Mouse (Mus musculus) CD4-positive, CD25-positive, alpha-beta regulatory T cell, adult 4 months (primary cell): ENCODE data around the gene Eml6. TPM values are rescaled to one million over a fixed set of nuclear protein-coding genes. Genes with fewer than 3 reads are reported as not detected.
"Not testable (repeated sequence)": the region's sequence is repeated elsewhere in the genome, so short reads cannot be mapped to it uniquely, and the experiment has no call there.

Experiments used
- ATAC-seq: one replicate; pipeline ENCODE4 v1.8.0; 2017
- polyA plus RNA-seq, 2 experiments: library from polyadenylated mRNA; unstranded; fragments of 100-300 nt; shearing (Covaris generic); gene quantifications; one replicate each; pipeline ENCODE4 v1.2.1; 2017

Eml6 gene
- polyA plus RNA-seq, 2 experiments from 2014 or later: 0.36 to 1.2 TPM

DNA sequence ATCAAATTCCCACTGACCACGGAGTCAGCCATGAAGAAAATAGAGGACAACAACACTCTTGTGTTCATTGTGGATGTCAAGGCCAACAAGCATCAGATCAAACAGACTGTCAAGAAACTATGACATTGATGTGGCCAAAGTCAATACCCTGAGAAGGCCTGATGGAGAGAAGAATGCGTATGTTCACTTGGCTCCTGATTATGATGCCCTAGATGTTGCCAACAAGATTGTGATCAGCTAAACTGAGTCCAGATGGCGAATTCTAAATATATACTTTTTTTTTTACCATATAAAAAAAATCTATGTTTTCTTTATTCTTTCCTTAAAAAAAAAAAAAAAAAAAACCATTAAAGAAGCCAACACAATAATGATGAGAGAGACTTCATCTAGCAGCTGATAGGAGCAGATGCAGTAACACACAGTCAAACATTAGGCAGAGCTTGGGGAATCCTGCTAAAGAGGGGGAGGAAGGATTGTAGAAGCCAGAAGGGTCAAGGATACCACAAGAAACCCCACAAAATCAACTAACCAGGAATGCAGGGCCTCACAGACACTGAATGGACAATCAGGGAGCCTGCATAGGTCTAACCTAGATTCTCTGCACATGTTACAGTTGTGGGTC is 185.1 kb downstream of the Eml6 start:
- ATAC-seq: no peak

DNA sequence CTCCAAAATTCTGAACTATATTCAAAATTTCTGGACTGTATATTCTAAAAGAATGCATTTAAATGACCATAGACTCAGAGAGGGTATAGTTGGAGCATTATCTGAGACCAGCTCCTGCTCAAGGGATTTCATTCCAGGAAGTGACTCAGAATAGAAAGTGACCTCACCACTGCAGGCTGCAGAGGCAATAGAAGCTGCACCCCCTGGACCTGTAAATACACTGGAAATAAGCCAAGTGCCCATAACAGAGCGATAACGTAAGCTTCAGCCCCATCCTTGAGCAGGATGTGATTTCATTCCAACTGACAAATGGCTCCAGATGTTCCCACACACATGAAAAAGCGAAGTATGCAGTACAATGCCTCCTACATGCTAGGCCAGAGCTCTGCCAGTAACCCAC is 186.1 kb downstream of the Eml6 start:
- ATAC-seq: no peak

DNA sequence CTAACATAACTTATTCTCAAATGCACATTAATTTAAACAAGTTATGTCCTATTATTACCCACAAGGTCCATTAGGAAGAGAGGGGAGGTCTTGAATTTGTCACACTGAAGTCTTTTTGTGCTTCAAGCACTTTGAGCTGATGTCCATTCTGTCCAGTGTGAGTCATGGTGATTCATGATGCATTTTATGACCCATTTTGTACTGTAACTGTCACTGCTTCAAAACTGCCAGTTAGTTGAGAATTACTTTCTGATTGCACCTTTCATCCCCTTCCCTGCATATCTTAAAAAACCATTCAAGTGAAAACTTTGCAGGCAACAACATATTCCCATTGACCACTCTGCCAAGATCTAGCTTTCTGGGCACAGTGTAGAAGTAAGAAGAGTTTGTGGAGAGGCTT is 188.8 kb downstream of the Eml6 start:
- ATAC-seq: no peak

DNA sequence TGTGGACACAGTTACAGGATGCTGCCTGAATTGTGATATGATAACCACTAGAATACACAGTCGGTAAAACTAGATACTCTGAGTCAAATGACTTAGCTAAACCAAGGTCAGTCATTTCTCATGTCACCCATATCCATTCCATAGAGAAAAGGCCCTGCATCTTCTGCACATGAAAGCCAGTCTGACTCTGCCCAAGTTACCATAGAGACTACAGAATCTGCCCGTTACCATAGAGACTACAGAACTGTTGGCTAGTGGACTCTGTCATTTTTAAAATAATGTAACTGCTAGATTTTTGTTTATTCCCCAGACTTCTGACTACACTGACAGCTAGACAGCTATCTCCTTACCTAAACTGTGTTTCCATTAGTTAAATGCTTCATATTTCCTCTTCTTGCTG is 198.1 kb downstream of the Eml6 start:
- no peak for ATAC-seq

DNA sequence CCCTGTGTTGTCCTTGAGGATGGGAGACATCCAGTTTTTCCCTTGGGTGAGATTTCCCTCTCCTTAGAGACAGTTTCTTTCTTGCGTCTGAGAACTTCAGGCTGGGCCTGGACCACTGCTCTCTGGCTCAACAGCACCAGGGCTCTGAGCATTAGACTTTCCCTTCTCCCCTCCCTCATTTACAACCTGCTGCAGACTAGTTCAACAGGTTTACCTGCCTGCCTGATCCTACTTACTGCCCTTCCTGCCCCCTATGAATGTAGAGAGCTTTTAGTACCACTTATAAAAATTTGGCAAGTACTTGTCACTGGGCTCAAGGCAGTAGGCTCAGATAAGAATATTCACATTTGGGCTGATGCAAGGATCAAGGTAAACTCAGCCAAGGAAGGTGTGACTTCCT is 199.8 kb downstream of the Eml6 start:
- ATAC-seq: no peak

DNA sequence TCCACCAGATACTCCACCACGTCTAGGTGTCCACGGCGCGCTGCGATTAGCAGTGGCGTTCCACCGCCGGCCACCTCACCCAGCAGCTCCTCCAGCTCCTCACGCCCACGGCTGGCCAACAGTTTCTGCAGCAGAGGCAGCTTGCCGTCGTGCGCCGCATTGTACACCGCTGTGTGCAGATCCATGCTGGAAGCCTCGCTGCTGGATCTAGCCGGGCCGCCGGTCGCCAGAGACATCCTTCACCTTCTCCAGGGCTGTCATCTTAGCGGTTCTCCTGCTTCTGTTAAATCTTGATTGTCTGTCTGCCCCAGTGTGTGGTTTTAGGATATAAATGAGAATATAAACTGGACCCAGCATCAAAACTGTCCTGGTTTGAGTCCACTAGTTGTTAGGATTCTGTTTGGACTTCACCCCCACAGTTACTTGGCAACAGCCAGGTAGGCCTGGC is 200.5 kb downstream of the Eml6 start, which contains the start of gene 4931440F15Rik:
TSS of gene 4931440F15Rik (minus strand) at position 398 of the 448 bp plus-strand sequence.
- ATAC-seq: not testable (repeated sequence)

DNA sequence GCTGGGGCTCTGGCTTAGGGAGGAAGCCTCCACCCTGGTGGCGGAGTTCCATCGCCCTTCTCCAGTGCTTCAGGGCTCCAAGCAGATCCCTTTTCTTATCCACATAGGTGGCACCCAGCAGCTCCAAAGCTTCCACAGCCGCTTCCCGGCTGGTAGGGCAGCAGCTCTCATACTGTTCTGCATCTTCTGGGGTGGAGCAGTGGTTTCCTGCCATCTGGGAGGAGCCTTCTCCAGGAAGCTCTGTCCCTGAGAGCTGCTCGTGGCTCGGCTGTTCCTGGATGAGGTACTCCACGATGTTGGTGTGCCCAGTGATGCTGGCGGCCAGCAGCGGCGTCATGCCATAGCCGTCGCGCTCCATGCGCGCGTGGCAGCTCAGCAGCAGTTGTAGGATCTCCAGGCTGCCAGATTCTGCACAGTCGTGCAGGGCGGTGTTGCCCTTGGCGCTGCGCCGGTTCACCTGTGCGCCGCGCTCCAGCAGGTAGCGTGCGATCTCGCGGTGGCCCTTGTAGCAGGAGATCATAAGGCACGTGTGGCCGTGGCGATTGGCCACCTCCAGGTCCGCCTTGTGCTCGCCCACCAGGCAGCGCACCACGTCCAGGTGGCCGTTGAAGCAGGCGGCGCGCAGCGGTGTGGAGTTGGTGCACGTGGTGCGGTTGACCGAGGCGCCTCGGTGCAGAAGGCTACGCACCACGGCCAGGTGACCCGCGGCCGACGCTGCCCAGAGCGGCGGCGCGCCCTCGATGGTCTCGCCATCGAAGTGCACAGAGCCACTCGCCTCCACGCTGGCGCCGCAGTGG is 201.2 kb downstream of the Eml6 start:
- ATAC-seq: not testable (repeated sequence)

DNA sequence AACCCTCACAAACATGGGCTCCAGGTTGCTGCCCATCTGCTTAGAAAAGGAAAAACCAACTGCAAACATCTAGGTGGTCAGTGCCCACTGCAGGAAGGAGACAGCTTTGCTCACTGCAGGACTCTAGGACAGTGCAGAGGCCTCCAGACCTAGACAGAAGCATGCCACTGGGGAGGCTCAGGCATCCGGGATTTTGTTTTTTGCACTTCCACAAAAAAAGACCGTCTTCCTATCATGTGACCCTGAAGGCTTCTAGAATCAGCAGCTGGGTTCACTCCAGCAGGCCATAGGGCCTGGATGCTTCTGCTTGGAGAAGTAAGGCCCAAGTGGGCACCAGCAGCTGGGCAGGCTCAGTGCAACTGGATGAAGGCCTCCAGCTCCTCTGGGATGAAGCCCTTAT is 202.7 kb downstream of the Eml6 start:
- ATAC-seq: no peak

DNA sequence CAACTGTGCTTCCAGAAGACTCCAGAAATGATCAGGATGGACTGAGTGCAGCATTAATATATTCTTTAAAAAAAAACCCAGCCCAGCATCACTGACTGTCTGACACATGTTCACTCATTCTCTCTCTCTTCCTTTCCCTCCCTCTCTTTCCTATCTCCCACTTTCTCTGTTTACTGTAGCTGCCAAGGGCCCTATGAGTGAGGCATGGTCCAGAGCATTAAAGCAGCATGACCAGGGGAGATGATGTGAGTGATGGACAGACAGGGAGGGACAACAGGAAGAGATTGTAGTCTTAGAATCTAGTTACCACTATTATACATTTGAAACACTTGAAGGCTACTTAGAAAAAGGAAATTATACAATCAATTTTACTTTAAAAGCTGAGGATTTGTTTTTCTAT is 210.2 kb downstream of the Eml6 start:
- no peak for ATAC-seq

DNA sequence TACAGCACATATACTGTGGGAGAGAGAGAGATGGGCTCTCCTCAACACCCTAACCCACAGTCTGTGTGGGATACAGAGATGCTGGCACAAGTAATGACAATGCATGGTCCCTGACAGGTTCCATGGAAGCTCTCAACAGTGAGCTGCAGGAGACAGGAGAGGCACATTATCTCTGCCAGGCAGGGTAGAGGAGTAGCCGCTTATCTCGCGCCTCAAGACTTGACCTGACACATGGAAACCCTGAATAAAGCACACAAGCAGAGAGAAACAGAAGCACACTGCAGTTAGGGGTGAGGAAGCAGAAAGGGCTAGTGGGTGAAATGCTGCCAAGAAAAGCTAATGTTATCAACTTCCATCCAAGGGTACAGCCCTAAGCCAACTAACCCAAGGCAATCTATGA is 210.6 kb downstream of the Eml6 start:
- no peak for ATAC-seq

DNA sequence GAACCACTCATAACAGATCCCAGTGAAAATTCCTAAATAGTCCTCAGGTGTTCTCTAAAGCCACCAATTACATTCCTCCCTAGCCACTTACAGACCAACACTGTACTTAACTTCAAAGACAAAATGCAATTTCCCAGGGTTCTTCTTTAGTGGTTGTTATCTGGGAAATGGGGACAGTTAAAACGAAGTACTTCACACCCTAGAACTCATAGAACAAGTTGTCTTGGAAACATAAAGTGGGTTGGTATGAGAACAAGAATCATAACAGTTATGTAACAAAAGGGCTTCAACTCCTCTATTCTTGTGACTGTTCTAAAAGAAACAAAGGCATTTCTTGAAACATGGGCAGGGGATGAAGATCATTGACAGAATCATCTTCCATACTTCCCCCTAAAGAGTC is 212.6 kb downstream of the Eml6 start:
- no peak for ATAC-seq

DNA sequence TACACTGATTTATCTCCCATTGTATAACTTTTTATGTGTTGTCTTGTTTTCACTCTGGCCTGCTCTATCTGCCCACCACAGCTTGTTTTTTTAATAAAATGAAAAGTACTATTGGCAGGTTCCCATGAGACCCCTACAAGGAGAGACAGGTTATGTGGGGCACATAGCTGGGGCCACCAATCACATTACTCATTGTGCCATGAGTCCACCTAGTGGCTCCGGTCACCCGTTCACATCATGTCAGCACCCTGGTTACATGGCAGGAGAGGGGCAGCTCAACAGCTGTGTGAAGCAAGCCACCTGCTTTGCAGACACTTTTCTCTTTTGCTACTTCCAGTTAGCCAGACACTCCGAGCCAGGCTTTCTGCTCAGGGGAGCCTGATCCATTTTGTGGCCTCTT is 213.4 kb downstream of the Eml6 start:
- ATAC-seq: no peak

DNA sequence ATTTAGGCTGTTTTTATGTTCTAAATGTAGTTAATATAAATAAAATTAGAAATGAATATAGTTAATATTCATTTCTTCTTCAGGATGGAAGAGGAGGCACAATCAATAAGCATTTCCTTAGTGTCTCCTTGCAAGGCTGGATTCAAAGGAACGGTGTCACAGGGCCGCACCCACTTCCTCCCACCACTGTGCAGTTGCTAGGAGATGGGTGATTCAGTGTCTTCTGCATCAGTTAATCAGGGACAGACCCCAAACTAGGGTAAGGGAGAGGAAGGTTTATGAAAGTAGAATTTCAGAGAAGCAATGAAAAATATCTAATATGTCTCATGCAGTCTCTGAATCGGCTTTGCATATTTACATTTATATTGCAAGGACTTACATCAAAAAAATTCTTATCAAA is 215.5 kb downstream of the Eml6 start:
- ATAC-seq: peak; percentile 83

DNA sequence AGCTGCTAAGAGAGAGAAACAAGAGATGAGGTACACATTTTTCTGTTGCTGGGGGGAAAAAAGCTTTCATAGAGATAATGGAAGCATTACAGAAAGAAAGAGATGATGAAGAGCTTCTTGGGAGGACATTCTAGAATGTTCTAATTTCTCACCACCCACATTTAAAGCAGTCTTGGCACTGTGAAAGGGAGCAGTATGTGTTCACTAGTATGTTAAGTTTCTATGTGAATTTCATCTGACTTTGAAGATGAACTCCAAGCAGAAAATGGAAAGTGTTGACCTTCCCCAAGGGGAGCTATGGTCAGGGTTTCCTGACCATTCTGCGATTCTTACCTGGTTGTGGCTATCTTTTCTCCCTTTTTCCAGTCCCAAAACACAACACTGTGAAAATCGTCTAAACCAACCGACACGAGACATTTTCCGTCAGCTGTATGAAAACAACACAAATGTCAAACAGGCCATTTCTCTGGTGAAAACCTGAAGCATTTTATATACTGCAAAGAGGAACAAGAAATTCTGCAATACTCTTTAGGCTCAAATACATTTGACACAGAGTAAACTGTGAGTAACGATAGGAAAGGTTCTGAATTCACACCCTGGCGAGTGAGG is 216.7 kb downstream of the Eml6 start:
- no peak for ATAC-seq

DNA sequence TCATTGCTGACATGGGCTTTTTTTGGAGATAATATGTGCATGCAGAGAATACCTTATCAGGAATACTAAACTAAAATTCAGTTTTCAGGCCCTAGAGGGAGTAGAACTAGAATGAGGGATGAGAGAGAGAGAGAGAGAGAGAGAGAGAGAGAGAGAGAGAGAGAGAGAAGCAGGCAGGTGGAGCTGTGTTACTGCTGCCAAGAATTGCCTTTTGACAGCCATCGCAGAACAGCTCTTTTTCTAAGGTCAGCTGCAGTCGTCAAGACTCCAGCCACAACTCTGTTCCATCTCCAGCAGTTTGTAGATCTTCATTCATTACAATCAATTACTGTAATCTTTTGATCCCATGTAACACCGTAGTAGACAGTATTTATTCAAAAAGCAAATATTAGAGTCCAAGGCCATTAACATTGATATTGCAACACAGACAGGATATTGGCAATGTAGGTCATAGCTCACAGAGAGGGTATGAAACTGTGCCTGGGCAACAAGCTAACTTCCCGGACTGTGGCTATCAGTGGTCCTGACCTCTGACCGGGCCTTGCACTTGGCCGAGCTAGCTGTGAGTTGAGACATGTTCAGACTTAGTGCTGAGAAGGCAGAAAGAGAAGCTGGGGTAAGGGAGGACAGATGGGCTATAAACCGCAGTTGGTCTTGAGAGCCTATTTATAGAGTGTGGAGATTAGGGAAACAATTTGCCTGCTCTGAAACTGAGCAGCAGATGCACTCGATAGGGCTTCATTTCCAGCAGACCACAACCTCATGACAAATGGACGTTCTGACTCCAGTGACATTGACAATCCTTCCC is 217.5 kb downstream of the Eml6 start:
- no peak for ATAC-seq

DNA sequence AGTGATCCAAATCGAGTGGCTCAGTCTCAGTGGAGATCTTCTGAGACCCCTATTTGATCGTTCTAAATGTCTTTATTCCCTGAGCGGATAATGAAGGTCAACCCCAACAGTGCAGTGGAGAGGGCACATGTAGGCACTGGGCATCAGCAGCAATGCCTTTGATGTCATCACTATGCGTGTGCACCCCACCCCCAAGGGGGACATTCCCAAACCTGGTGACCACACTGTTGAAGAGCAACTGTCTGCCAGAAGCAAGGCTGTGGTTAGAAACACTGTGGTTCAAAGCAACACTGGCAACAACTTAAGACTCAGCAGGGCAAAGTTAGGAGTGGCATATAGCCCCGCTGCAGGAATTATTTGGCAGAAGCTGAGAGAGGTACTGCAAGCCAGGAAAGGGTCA is 218.5 kb downstream of the Eml6 start:
- no peak for ATAC-seq

DNA sequence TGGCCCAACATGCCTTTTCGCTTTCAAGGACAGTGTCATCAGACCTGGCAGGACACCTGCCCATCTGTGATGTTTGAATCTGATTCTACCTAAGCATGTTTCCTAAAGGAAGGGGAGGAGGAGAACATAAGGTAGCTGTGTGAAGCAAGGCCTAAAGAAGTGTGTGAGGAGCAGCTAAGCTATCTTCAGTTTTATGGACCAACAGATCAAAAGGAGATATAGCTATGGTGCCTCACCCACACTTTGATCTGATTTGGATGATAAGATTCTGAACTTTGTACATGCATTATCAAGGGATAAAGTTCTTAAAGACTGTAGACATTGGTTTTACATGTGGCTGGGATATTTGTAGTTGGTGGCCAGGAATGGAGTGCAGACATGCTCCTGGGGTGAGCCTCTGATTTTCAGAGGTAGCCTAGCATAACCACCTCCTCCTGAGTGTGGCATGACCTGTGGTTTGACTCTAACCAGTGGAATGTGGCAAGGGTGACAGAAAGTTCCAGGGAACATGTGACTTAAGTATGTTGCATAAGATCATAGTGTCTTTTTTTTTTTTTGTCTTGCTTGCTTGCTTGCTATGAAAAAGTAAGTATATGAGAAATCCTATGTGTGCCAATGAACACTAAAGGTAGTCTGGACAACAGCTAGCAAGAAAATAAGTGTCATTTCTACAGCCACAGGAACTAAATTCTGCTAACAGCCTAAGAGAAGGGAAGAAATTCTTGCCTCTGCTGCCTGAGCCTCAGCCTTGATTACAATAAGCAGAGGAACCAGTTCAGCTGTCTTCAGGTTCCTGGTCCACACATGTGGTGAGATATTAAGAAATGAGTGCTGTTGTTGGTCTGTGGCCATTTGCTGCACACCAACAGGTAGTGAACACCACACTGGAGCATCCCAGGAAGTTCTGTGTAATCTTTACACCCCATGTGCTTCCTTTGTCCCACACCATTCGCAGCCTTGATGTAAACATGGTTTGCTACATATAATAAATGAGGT is 224.1 kb downstream of the Eml6 start:
- no peak for ATAC-seq

DNA sequence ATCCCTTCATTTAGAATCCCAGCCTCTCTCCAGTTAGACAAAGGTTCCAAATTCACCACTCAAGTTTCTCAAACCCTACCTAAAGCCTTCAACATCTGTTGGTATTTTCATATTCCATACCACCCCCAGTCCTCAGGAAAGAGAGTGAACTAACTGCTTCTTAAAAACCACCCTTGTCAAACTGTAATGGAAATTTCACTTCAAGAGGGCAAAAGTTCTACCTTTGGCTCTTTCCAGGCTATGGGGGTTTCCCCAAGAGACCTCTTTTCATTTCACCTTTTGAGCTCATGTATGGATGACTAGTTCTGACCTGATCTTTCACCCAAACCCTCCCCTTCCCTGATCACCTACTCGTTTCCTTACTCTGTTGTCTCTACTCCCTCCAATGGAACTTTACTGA is 226.0 kb downstream of the Eml6 start:
- ATAC-seq: peak; percentile 69

DNA sequence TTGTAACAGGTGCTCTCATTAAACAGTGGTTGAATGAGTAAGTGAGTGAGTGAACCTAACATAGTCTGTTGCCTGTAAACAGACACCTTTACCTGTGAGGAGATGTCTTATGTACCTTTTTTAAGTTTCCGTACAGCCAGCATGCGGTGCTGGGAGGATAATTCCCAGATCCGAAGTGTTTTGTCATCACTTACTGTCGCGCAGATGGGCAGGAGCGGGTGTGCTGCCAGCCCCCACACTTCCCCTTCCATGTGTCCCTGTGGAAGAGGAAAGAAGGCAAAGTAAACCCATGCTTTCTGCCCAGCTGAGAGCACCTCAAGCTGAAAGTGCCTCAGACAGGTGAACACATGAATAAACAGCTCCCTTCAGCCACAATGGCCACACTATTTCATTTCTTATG is 230.7 kb downstream of the Eml6 start:
- ATAC-seq: no peak

DNA sequence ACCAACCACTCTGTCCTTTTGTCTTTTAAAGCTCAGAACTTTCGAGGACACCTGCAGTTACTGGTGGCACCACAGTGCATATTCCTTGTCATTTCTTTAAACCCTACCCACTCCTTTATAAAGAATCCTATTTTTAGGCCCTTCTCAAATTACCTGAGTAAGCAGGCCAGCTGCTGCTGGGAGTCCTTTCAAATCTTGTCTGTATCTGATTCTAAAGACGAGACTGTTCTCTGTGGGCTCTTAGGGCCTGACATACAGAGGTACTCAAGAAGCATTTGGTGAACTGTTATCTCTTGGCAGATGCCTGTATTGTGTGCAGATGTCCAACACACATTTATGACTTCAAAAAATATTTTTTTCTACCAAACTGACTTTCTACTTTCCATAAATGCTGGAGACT is 231.4 kb downstream of the Eml6 start:
- ATAC-seq: no peak

DNA sequence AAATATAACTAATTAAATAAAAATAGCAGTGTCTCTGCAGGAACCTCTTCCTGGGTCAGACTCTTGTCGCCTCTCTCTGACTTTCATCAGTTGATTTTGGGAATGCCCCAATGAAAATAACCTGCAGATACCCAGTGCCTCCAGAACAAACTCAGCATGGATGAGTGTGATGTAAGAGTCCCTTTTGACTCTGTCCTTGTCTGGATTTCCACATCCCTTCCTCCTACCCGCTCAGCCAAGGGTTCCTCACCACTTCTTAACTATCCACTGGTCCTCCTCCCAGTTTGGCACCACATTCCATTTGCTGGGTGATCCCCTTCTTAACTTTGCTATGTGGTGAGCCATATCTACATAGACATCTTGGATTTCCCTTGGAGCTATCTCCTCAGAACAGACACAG is 235.0 kb downstream of the Eml6 start:
- no peak for ATAC-seq
